Mouse (Mus musculus) heart, adult 8-10 months (tissue): ENCODE measurements at regions not wholly inside any gene's neighbourhood (a gene's known extent, or its start where the extent isn't known, plus 50 kb on each side); places are given as distances from the start of the nearest gene placed in this dataset.
A peak's percentile ranks its signal among the peaks of the same experiment; 100 is the strongest.

Experiments used
- DNase-seq: peaks from one replicate; pipeline ENCODE4 v3.0.0; 2022; ENCODE audit warnings: low spot score

DNA sequence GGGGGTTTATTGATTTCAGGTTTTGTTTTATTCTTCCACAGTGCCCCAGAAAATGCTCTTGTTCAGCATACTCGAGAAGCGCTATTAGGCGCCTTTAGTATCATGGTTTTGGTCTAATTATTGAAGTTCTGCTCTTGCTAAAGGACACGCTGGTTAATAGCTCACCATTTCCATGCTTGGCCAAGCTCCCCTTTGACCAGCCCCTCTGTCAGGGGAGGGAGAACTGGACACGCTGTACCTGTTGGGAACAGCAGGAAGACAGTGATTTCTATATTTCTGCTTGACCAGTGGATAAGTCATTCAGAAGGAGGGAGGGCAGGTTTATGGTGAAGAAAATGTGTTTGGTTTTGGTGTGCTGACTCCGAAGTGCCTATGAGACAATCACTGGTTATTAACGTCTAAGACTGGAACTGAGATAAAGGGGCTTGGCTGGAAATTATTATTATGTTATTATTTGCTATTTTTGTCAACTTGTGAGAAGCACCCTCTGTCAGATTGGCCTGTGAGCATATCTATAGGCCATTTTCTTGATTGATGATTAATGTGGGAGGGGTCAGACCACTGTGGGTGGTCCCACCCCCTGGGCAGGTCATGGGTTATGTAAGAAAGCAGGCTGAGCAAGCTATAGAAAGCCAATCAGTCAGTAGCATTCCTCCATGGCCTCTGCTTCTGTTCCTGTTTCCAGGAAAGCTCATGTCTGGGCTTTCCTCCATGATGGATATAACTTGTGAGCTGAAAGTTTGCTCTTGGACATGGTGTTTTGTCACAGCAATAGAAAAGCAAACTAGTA lies 51.2 kb upstream of the Tanc2 start:
- DNase-seq: no peak

DNA sequence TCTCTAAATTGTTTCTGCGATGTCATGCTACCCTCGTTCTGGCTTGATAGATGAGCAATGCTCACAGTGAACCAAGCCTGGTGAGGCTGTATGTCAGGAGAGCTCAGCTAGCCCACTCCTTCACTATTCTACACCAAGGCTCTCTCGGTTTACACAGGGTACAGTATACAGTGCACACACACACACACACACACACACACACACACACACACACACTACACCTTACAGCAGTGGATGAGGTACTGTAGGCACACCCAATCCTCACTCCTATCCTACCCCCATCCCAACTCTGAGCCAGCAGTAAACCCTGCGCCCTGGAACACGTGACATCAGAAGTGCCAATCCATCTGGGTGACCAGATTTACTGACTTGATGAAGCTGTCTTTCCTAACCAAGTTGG lies 57.2 kb upstream of the Tanc2 start:
- DNase-seq: no peak

DNA sequence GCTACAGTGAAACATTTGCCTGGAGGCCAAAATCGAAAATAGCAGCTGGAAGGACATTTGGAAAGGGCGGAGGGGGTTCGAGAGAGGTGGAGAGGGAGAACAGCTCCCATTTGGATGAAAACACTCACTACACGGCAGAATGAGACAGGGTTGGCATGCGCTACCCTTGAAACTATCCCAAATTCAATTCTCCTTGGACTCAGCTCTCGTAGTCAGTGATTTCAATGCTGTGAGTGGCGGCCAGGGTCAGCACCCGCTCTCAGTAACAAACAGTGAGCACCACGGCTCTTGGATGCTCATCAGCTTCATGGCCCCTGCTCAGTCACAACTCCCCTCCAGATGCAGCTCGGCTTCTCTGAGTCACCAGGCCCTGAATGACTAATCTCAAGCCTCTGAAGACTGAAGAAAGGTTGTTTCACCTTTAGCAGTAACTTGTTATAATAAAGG lies 59.1 kb upstream of the Tanc2 start:
- DNase-seq: peak; percentile 60

DNA sequence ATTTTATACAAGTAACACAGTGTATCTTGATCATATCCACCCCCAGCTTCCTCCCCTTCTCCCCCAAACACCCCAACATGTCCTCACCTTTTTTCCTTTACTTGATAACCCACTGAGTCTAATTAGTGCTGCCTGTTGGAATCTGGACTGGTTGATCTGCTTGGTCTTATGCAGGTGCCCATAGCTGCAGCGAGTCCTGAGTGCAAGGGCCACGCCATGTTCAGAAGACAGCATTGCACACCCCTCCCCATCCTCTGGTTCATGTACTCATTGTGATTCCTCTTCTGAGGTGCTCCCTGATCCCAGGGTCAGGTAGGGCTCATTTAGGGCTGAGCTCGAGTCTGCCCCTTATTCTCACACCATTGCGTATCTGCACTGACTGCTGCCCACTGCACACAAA lies 63.7 kb upstream of the Tanc2 start:
- DNase-seq: no peak

DNA sequence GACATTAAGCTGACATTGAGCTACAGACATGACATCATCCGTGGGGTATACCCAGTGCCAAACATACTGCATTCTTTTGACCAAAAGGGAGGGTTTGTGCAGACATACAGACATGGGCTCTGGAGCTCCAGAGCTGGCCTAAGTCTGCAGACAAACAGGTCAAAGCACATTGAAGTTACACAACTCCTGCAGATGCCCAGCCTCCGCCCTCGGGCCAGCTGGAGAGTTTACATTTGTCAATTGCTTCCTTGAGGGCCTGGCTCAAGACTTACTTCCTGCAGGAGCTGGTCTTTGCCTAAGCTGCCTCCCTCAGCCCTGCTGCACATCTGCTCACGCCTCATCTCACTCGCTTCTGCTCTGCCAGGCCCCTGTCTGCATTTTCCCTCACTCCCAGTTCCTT lies 64.2 kb upstream of the Tanc2 start:
- DNase-seq: peak; percentile 53

DNA sequence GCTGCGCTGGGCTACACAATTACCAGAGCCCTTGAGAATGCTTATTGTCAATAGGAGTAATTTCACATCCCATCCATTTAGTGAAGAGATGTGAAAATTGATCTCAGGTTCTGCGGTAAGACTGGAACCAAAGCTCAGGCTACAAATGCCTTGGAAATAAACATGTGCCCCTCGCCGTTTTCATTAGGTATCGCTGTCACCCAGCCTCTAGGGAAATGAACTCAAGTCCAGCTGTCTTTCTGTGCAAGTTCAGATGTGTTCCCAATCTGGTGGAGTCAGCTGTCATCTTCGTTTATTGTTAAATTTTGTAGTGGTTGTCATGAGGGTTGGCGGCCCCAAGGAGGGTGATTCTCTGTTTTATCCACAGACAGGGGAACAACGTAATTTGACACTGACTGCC lies 65.4 kb upstream of the Tanc2 start:
- no peak for DNase-seq

DNA sequence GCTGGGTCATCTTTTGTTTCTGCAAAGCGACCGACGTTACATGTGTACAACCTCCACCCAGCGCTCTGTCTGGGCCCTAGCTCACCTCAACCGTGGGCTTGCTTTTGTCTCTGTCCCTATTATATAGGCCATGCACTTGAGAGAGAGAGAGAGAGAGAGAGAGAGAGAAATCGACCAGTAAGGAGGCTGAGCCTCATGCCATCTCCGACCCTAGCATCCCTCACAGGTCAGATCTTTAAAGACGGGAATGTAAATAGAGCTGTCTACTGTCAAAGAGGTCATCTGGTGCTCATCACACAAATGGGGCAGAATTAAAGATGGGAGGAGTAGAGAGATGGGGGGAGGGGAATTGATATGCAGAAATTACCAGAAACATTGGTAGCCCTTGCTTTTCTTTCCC lies 66.0 kb upstream of the Tanc2 start:
- DNase-seq: no peak

DNA sequence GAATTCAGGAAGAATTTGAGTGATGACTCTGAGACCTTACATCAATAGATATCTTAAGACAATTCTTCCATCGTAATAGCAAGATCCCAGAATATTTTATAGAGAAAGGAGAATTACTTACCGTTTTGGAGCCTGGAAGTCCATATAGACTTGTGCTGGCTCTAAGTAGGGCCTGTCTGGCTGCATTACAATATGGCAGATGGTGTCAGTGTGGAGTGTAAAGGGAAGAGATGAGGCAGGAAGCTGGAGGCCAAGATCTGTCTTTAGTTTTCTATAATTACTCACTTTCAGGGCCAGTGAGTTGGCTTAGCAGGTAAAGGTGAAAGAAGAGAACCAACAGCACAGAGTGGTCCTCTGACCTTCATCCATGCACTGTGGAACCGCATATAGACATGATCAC lies 63.9 kb upstream of the March10 start:
- no peak for DNase-seq

DNA sequence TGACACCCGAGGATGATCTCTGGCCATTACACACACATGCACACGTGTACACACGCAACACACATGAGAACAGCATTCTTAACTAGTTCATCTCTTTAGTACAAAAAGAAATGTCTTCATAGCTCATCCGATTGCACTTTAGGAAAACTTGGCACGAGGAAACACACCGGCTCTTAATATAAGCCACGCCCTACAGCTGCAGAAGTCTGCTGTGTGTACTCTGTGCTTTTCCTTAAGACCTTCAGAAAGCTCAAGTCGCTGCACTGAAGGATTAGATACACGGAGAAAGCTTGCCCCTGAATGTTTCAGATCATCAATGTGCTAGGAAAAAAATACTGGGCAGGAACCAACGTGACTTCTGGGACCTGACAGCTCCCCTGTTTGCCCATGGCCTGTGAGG lies 56.7 kb upstream of the March10 start:
- DNase-seq: no peak

DNA sequence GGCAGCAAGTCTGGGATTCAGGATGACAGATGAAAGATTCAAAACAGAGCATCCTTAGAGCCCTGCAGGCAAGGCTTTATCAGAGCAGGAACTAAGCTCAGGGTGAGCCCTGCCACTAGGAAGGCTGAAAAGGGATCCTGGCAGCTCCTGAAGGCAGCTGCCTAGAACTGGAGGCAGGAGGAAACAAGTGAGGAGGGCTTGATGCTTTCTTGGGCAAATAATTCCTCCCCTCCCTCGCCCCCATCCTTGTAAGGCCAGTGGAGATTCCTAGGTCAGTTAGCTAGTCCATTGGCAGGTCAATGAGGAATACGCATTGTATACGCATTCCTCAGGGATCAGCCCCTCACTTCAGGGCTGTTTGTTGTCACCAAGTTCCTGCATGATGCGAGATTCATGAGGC lies 54.1 kb upstream of the March10 start:
- no peak for DNase-seq

DNA sequence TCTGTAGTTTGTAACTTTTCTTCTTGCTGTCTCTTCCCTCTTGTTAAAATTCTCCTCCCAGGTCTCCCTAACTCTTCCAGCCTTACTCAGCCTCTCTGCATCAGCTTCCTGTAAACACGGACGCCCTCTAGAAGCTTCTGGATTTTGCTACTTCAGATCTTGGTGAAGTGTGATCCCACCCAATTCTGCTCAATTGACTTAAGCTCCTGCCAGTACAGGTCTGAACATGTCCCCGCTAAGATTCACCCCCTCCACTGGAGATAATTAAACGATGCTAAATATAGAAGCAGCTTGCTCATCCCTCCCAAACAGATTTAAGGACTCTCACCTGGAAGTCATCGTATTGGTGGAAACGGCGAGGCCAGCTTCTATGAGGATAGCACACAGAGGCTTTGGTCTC lies 53.5 kb upstream of the March10 start:
- no peak for DNase-seq

DNA sequence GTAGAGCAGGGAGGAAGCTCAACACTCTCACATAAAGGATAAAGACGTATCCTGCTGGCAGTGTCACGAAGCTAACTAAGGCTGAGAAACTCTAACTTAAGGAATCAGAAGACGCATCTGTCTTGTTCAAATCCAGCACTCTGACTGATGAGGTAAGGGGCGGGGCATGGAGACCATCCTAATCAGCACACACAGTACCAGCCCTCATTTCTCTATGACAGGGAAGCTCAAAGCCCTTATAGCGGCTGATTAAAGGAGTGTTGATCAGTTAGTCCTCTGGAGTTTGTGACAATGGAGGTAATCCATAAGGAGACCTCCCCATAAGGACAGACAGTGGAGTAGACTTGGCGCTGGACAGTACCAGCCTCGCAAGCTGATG lies 52.1 kb upstream of the March10 start:
- DNase-seq: no peak

DNA sequence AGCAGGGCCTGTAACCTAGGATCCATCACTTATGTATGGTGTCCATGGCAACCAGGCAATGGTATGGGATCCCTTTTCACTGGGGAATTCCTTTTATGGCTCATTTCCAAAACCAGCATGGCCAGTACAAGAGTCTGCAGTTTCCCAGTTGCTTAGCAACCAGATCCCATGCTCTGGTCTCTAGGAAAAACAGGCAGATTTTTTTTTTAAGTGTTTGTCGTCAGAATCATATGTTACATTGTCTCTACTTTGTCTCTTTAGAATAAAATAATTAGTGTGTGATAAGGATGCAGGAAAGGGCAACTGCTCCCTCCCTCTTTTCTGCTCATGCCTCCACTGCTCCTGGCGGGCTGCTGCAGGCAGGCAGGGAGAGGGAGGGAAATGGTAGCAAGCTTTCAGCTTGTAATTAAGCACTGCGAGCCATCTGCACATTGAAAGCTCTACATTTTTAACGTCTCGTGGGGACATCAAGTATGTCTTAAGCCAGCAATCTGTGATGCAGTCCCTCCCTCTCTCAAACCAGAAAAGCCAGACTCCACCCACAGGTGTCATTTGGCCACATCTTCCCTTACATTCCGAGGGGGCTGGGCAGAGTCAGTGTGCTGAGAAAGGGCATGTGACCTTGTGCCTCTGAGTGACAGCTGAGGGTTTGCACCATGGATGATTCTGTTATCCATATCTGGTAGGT lies 51.6 kb upstream of the March10 start:
- DNase-seq: no peak

DNA sequence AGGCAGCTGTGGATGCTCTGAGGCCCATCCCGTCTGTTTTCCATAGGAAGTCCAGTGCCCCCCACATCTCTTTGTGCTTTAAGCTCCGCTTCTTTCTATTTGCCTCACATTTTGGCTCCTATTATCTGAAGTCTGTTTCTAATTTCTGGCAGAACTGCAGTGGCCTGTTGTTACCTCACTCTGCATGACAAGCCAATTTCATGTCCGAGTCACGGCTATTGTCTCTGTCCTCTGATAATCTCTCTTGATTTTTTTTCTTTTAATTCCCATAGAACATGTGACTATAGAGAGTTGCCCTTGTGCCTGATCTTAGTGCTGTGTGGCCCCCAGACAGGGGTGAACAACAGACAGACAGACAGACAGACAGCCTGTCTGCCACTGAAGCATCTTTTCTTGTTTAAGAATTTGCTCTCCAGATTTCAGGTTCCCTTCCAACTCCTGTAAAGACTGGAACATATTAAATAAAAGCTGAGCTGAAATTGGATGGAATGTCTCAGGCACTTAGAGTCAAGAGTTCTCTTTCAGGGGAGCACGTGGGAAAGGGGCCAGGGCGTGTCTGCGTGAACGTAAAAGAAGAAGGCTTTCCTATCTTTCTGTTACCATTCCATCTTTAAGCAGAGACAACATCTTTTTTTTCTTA lies 50.9 kb upstream of the March10 start:
- DNase-seq: no peak
